Mouse (Mus musculus) left cerebral cortex, adult 2 months (tissue): Measurements from ENCODE around the gene Zfp619. TPM values are rescaled to one million over a fixed set of nuclear protein-coding genes. Genes with fewer than 3 reads are reported as not detected.
"Not testable (repeated sequence)": the region's sequence is repeated elsewhere in the genome, so short reads cannot be mapped to it uniquely, and the experiment has no call there.

Source experiments
- DNase-seq, 2 experiments: peaks; one replicate each; pipeline ENCODE4 v3.0.0; 2021 to 2022; ENCODE audit warnings: low spot score in 2 of 2, mixed read lengths in 1 of 2; ENCODE audit errors: extremely low spot score in 1 of 2
- H3K27ac ChIP-seq: fragments of 200-600 bp; 2 replicates; pipeline ENCODE4 v1.8.1; 2022
- H3K4me3 ChIP-seq: fragments of 200-600 bp; 2 replicates; pipeline ENCODE4 v1.8.1; 2022
- CTCF ChIP-seq: fragments of 200-600 bp; IDR thresholded peaks from 2 replicates; pipeline ENCODE4 v1.8.1; 2022; ENCODE audit warnings: antibody characterized with exemption, mild to moderate bottlenecking, moderate library complexity
- intact Hi-C: fragments of 180-260 bp; cut with DNase I; formaldehyde crosslinking; loops from one replicate; pipeline ENCODE4 v1.15.1; 2025
- total RNA-seq, 2 experiments: library from RNA; stranded (reverse); gene quantifications; 2 replicates each; pipeline ENCODE4 v1.2.3; 2021

Gene Zfp619
- total RNA-seq, 2 experiments from 2014 or later, result 4.2 to 4.6 TPM

GRCm38 (mm10) chr7:39545134-39545533 is 27.6 kb downstream of the Zfp619 start:
- TF ChIP-seq CTCF, result no peak
- H3K27ac ChIP-seq, result peak overlapping the region; percentile 70; the same call in 1 of the 2 replicates
- intact Hi-C loops, result no loop called here
- no peak for DNase-seq
- H3K4me3 ChIP-seq, result peak overlapping the region; percentile 69

- intact Hi-C loops, result no loop called here
- no peak for TF ChIP-seq CTCF
Measured at GRCm38 (mm10) chr7:39549336-39549735, 31.8 kb downstream of the Zfp619 start.

DNA sequence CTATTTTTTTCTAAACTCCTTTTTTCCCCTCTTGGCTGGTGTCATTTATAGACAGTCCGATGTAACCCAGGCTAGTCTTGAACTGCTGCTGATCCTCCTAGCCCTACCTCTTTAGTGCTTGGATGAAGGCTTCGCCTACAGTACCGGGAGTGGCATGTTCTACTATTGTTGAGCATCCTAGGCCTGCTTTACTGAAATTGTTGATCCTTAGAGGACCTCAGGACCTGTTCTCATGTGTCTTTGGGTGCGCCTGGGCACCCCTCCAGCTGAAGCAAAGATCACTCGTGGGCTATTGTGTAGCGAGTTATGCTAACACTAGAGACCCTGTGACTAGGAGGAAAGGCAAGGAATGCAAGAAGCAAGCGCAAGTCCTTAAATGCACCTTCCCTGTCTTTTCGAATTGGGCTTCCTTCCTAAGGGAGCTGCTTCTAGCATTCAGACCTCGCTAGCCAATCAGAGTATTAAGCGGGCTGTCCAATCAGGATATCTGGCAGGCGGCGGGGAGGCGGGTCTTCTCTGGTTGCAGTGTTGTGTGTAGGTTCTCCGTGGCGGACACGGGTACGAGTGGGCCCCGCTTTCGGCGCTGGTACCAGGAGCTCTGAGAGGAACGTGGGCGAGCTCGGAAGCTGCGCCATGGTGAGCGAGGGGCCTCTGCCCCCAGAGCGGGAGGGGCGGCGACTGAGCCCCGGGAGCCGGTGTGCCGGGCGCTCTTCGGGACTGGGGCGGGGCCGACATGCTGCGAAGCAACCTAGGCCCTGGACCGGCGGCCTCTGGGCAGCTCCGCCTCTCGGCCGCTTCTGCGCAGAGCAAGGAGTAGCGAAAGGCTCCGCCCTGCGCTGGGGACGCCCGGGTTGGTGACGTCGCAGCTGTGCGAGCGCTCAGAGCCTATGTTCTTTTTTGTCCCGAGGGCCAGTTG is 34.7 kb downstream of the Zfp619 start:
- DNase-seq, result peak; percentile 95
- Histone ChIP-seq H3K4me3 (peak overlapping the region; percentile 88), H3K27ac (peak overlapping the region; percentile 91)
- peak; percentile 43 for TF ChIP-seq CTCF
- intact Hi-C loops, result loop anchor here (1.0 to 5.0 kb wide), 2 partner anchors 35 to 103 kb away; partner anchors contain the start of gene Zfp619

More at GRCm38 (mm10) chr7:39549336-39549735, 31.8 kb downstream of the Zfp619 start:
- peak in 1 of 2 experiments; percentile 14 for DNase-seq
- H3K4me3 ChIP-seq, result no peak overlapping the region
- H3K27ac ChIP-seq, result no peak overlapping the region

- TF ChIP-seq CTCF, result no peak
- no peak for DNase-seq
- intact Hi-C loops, result loop anchor here (1.0 to 5.0 kb wide), 2 partner anchors 36 to 104 kb away; partner anchors contain the start of gene Zfp619
- Histone ChIP-seq H3K27ac (no peak overlapping the region; the same call in 1 of the 2 replicates), H3K4me3 (peak overlapping the region; percentile 88)
Measured at GRCm38 (mm10) chr7:39552993-39553392, 35.4 kb downstream of the Zfp619 start.

DNA sequence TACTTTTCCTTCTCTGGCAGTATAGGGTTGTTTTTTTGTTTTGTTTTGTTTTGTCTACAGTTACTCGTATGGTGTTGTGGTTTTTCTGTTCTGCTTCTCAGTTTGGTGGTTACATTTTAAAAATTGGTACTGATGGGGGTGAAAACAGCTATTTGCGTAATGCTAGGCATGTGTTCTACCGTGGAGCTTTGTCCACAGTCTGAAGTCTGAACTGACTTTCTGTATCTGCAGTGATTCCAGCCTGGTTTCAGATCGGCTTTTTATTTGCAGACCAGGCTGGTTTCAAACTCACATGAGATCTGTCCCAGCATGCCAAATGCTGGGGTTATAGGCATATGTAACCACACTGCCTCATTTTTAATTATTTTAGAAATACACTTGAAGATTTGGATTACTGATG is 36.3 kb downstream of the Zfp619 start:
- no peak overlapping the region for H3K27ac ChIP-seq
- no peak for TF ChIP-seq CTCF
- no peak overlapping the region for H3K4me3 ChIP-seq
- intact Hi-C loops, result loop anchor here (5.0 kb wide), 1 partner anchor 37 kb away; the partner anchor contains the start of gene Zfp619
- DNase-seq, result no peak

DNA sequence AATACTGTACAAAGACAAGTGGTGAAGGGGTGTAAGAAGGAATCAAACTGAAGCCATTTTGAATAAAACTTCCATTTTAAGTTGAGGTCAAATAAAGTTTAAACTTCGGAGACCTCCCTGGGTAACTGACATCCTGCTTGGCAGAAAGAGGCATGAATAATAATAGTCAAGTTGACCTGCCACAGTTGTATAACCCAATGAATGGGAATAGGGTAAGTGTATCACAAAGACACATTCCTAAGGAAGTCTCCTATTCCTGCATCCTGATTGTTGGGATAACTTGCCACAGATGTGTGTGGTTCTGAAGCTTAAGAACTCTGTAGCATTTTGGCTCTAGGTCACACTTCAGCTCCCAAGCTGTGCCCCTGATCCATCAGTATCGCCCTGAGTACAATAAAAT is 62.5 kb downstream of the Zfp619 start:
- Histone ChIP-seq H3K27ac (no peak overlapping the region), H3K4me3 (no peak overlapping the region)
- intact Hi-C loops, result no loop called here
- no peak for DNase-seq
- TF ChIP-seq CTCF, result no peak

DNA sequence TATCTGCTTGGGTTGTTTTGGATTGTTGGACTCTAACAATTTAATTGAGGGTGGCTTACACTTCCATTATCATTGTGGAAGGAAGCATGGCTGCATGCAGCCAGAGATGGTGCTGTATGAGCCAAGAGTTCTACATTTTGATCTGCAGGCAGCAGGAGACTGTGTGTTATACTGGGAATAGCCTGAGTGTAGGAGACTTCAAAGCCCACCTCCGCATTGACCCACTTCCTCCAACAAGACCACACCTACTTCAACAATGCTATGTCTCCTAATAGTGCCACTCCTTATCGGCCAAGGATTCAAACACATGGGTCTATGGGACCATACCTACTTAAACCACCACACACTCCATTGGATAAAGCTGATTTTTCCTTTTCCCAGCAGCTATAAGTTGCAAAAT is 63.0 kb downstream of the Zfp619 start:
- intact Hi-C loops, result no loop called here

DNA sequence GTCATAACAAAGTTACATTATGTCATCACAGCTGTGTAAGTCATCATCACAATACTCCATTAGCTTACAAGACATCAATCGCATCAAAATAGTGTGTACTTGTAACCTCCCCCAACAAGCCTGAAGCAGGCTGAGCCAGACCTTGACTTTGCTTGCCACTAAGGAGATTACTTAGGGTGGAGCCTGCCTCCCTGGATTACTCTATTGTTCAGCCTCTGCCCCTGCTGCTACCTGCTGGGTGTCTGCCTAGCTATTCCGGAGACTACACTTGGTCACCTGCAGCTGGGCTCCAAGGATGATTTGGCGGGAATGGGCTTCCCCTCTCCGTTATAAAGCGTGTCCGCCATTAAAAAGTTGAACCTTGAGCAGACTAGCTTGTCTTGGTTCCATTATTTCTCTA is 69.3 kb downstream of the Zfp619 start:
- H3K4me3 ChIP-seq, intact Hi-C loops, H3K27ac ChIP-seq, DNase-seq: not testable (repeated sequence)

More for the DNA sequence above, 63.0 kb downstream of the Zfp619 start:
- no peak for DNase-seq
- TF ChIP-seq CTCF, result no peak
- H3K27ac ChIP-seq, result no peak overlapping the region
- H3K4me3 ChIP-seq, result no peak overlapping the region

- no peak overlapping the region for H3K27ac ChIP-seq
Measured at GRCm38 (mm10) chr7:39588037-39588436, 70.5 kb downstream of the Zfp619 start.

DNA sequence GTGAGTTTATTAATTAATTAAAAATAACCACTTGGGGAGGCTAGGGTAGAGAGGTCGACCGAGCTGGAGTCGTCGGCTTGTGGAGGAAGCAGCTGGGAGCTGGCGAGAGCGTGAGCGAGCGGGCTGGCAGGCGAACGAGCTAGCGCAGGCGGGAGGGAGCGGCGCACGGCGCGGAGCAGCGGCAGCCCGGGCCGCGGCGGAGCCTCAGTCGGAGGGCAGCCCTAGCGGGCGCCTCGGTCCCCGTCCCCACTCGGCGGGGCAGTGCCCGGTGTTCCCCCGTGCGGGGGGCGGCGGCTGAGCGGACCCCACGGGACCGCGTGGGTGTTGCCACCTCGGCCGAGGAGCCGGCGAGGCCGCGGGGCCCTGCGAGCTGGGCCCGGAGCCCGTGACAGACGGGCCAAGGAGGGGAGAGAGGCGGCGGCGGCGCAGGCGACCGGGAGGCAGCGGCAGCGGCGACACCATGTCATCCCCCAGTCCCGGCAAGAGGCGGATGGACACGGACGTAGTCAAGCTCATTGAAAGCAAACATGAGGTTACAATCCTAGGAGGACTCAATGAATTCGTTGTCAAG is 71.0 kb downstream of the Zfp619 start:
- peak overlapping the region; percentile 38 for H3K4me3 ChIP-seq
- DNase-seq, result peak; percentile 23 to 43
- intact Hi-C loops, H3K27ac ChIP-seq: not testable (repeated sequence)

More at GRCm38 (mm10) chr7:39588037-39588436, 70.5 kb downstream of the Zfp619 start:
- TF ChIP-seq CTCF, result no peak
- intact Hi-C loops, result no loop called here
- H3K4me3 ChIP-seq, result peak overlapping the region; percentile 38
- no peak for DNase-seq

GRCm38 (mm10) chr7:39589044-39589443 is 71.5 kb downstream of the Zfp619 start:
- DNase-seq, H3K27ac ChIP-seq, intact Hi-C loops: not testable (repeated sequence)
- H3K4me3 ChIP-seq, result peak overlapping the region; percentile 38

Other genes starting within 250 kb of the Zfp619 start
- not detected for gene Gm5114, start 104.6 kb upstream of the Zfp619 start, total RNA-seq